Mouse (Mus musculus) right cerebral cortex, postnatal 4 days (tissue): ENCODE results near the gene Olfr58.
"Not testable (repeated sequence)": the region's sequence is repeated elsewhere in the genome, so short reads cannot be mapped to it uniquely, and the experiment has no call there.

Experiments
- DNase-seq: peaks from one replicate; pipeline ENCODE4 v3.0.0-alpha.2; 2022

Olfr58 gene

GRCm38 (mm10) chr9:19779983-19780382 is at the start of gene Olfr58:
TSS of gene Olfr58 (plus strand) at chr9:19780283.
- DNase-seq, result no peak

DNA sequence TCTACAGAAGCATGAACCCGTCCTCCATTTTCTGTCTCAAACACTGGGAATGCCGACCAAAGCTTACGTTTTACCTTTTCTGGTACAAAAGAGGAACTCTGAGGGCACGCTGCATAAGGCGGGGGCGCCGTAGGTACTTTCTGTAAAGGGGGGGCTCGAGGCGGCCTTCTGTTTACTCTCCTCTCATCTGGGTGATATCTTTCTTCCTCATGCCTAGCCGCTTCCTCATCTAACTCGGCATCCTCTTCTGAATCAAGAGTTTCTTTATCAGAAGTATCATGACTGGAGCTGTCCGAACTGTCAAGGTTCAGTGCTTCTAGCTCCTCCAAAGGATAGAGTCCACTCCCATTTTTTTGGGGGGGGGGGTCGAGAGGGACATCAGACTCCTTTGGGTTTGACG is 10.9 kb upstream of the Olfr58 start:
- no peak for DNase-seq

DNA sequence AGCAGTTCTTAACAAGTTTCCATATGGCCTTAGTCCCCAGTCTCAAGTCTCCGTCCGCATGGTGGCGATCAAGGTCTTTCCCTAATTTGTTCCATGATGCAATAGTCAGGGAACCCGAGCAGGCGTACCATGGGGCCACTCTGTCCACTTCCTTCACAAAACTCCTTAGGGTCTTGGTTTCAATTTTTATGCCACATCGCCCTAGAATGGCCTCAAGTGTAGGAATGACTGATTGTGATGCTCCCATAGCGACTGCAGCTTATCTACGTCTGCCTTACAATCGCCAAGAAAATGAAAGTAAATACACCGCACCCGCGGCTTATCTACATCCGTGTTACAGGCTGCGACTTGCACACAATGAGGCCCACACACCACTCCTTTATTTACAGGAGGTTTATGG is 10.4 kb upstream of the Olfr58 start:
- no peak for DNase-seq

GRCm38 (mm10) chr9:19803000-19803399 is 22.9 kb downstream of the Olfr58 start:
- DNase-seq, result no peak

GRCm38 (mm10) chr9:19804606-19805005 is 24.5 kb downstream of the Olfr58 start, which contains the start of gene Olfr859:
TSS of gene Olfr859 (plus strand) at chr9:19804906.
- not testable (repeated sequence) for DNase-seq
